Mouse (Mus musculus): Measurements from ENCODE around the gene Auts2. TPM values are rescaled to one million over a fixed set of nuclear protein-coding genes. Genes with fewer than 3 reads are reported as not detected.

The Auts2 gene
- polyA plus RNA-seq, 1 experiment from 2014 or later = 19.0 TPM

GRCm38 (mm10) chr5:131606786-131607185, 936.4 kb downstream of the Auts2 start:
- ATAC-seq = no peak
- H3K4me2 ChIP-seq (replicated peaks) = no peak overlapping the region
- no peak overlapping the region for H3K27ac ChIP-seq
- no peaks in the 10 kb centered on the region for H3K36me3 ChIP-seq
- no peak overlapping the region for H3K9ac ChIP-seq
- WGBS = 93% methylated on average over 5 of the region's 5 CpGs
- H3K4me3 ChIP-seq (replicated peaks) = no peak overlapping the region
- H3K4me1 ChIP-seq (replicated peaks) = no peaks in the 10 kb centered on the region
- H3K27me3 ChIP-seq (replicated peaks) = no peaks in the 10 kb centered on the region
- no peaks in the 10 kb centered on the region for H3K9me3 ChIP-seq

GRCm38 (mm10) chr5:131601934-131602692, 941.0 kb downstream of the Auts2 start:
- no peak overlapping the region for H3K9ac ChIP-seq
- no peak overlapping the region for H3K4me2 ChIP-seq (replicated peaks)
- WGBS = 81% methylated on average over 7 of the region's 7 CpGs
- H3K4me3 ChIP-seq (replicated peaks) = no peak overlapping the region
- no peaks in the 10 kb centered on the region for H3K9me3 ChIP-seq
- no peak for ATAC-seq
- no peak overlapping the region for H3K27ac ChIP-seq
- no peaks in the 10 kb centered on the region for H3K27me3 ChIP-seq (replicated peaks)
- 0 out of 2 replicates have a peak, but pooled peaks cover 6% of the 10 kb centered on the region for H3K4me1 ChIP-seq (replicated peaks)
- no peaks in the 10 kb centered on the region for H3K36me3 ChIP-seq

DNA sequence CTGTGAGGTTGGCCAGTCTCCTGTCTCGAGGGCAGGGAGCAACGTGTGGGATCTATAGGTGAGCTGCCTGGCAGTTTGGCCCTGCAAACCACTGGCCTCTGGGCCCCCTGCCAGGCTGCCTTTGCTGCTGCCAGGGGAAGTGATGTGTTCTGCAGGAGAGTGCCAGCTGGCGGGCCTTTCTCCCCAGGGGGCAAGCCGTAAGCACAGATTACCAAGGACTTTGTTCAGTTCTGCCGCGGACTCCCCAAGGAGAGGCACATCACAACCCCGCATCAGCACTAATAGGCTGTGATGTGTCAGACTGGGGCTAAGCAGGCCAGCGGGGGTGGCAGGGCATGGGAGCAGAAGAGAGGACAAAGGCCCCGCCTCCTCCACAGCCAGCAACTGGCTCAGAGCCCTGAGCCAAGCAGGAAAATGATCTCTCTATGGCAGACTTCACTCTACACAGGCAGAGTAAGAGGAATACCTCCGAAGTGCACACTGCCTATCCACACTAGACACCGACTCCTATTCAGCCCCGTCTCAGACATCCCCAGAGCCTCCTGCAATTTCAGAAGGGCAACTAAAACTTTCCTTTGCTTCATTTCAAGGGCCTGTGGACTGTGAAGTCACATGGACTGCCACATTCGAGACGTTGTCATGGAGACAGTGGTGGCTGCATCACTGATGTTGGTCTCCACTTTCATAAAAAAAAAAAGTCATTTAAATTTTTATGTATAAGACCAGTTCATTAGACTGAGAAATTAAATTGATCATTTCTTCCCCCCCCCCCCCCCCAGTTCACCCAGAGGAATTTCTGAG, 942.6 kb downstream of the Auts2 start:
- ATAC-seq = peak; percentile 81
- H3K27ac ChIP-seq = no peak overlapping the region

DNA sequence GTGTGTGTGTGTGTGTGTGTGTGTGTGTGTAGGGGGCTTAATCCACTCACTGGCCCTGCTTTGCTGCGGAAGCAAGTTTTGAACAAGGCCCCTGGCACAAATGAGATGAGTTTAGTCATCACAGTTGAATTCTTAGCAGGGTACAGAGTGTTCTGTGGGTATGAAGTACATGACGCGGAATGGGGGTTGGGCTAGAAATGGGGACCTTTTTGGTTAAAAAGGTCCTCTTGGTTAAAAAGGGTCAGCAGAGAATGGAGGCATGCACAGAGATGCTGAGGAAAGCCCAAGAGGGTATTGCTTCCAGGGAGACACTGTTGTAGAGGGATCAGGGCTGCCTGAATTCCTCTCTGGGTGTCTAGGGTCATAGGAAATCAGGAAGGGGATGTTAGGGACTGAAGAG, 945.6 kb downstream of the Auts2 start:
- H3K4me2 ChIP-seq (replicated peaks) = no peak overlapping the region
- H3K4me1 ChIP-seq (replicated peaks) = 0 out of 2 replicates have a peak, but pooled peaks cover 9% of the 10 kb centered on the region
- ATAC-seq = no peak
- H3K9me3 ChIP-seq = no peaks in the 10 kb centered on the region
- H3K4me3 ChIP-seq (replicated peaks) = no peak overlapping the region
- 85% methylated on average over 3 of the region's 3 CpGs for WGBS
- no peaks in the 10 kb centered on the region for H3K36me3 ChIP-seq
- H3K27ac ChIP-seq = no peak overlapping the region
- H3K9ac ChIP-seq = no peak overlapping the region
- no peaks in the 10 kb centered on the region for H3K27me3 ChIP-seq (replicated peaks)

More for the DNA sequence above, 942.6 kb downstream of the Auts2 start:
- H3K27me3 ChIP-seq (replicated peaks) = no peaks in the 10 kb centered on the region
- no peak overlapping the region for H3K9ac ChIP-seq
- WGBS = 44% methylated on average over 14 of the region's 14 CpGs
- H3K4me3 ChIP-seq (replicated peaks) = no peak overlapping the region
- H3K36me3 ChIP-seq = no peaks in the 10 kb centered on the region
- H3K4me2 ChIP-seq (replicated peaks) = no peak overlapping the region; the same call in 1 of the 2 replicates
- H3K9me3 ChIP-seq = no peaks in the 10 kb centered on the region
- 0 out of 2 replicates have a peak, but pooled peaks cover 9% of the 10 kb centered on the region for H3K4me1 ChIP-seq (replicated peaks)

GRCm38 (mm10) chr5:131596591-131596990, 946.6 kb downstream of the Auts2 start:
- Histone ChIP-seq H3K4me2 (replicated peaks) (no peak overlapping the region), H3K9ac (no peak overlapping the region), H3K9me3 (no peaks in the 10 kb centered on the region), H3K36me3 (no peaks in the 10 kb centered on the region), H3K4me3 (replicated peaks) (no peak overlapping the region), H3K4me1 (replicated peaks) (0 out of 2 replicates have a peak, but pooled peaks cover 9% of the 10 kb centered on the region), H3K27ac (no peak overlapping the region), H3K27me3 (replicated peaks) (no peaks in the 10 kb centered on the region)
- ATAC-seq = no peak
- 31% methylated on average over 10 of the region's 10 CpGs for WGBS

DNA sequence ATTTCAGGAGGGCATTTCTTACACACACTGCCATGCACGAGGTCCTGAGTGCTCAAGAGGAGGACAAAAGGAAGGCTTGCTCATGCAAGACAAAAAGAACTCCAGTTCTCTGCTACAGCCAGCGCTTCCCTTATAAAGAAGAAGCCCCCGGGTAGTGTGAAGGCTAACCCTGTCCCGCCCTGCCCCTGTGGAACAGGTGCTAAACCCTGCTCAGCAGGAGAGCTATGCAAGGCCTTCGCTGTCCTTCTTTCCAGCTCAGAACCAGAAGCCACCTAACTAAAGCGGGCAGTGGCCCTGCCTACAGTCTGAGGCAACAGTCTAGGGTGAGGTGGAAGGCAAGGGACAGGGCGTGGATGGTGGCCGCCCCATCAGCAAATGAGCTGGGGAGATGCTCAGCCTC, 947.4 kb downstream of the Auts2 start:
- Histone ChIP-seq H3K4me2 (replicated peaks) (no peak overlapping the region), H3K4me1 (replicated peaks) (0 out of 2 replicates have a peak, but pooled peaks cover 9% of the 10 kb centered on the region), H3K27ac (no peak overlapping the region), H3K9me3 (no peaks in the 10 kb centered on the region), H3K27me3 (replicated peaks) (no peaks in the 10 kb centered on the region), H3K36me3 (no peaks in the 10 kb centered on the region), H3K9ac (no peak overlapping the region), H3K4me3 (replicated peaks) (no peak overlapping the region)
- no peak for ATAC-seq
- WGBS = 56% methylated on average over 8 of the region's 8 CpGs

GRCm38 (mm10) chr5:131594597-131594996, 948.5 kb downstream of the Auts2 start:
- Histone ChIP-seq H3K4me2 (replicated peaks) (no peak overlapping the region), H3K27ac (no peak overlapping the region), H3K4me1 (replicated peaks) (0 out of 2 replicates have a peak, but pooled peaks cover 3% of the 10 kb centered on the region), H3K9me3 (no peaks in the 10 kb centered on the region), H3K27me3 (replicated peaks) (no peaks in the 10 kb centered on the region), H3K36me3 (no peaks in the 10 kb centered on the region), H3K4me3 (replicated peaks) (no peak overlapping the region), H3K9ac (no peak overlapping the region)
- WGBS = 77% methylated on average over 3 of the region's 3 CpGs
- peak; percentile 50; the same call in 1 of the 2 replicates for ATAC-seq

- 78% methylated on average over 10 of the region's 10 CpGs for WGBS
- Histone ChIP-seq H3K4me1 (replicated peaks) (0 out of 2 replicates have a peak, but pooled peaks cover 3% of the 10 kb centered on the region), H3K27ac (no peak overlapping the region), H3K4me3 (replicated peaks) (no peak overlapping the region), H3K4me2 (replicated peaks) (no peak overlapping the region), H3K27me3 (replicated peaks) (no peaks in the 10 kb centered on the region), H3K36me3 (no peaks in the 10 kb centered on the region), H3K9me3 (no peaks in the 10 kb centered on the region), H3K9ac (no peak overlapping the region)
- ATAC-seq = peak; percentile 54
Observed at GRCm38 (mm10) chr5:131593261-131593660, 949.9 kb downstream of the Auts2 start.

GRCm38 (mm10) chr5:131589948-131590467, 953.1 kb downstream of the Auts2 start:
- ATAC-seq = no peak

GRCm38 (mm10) chr5:131586332-131586700, 956.8 kb downstream of the Auts2 start:
- peaks cover 26% of the 10 kb centered on the region for H3K4me1 ChIP-seq (replicated peaks)
- H3K36me3 ChIP-seq = no peaks in the 10 kb centered on the region
- 71% methylated on average over 5 of the region's 5 CpGs for WGBS
- no peak overlapping the region for H3K4me3 ChIP-seq (replicated peaks)
- ATAC-seq = no peak
- no peak overlapping the region for H3K27ac ChIP-seq
- H3K9ac ChIP-seq = no peak overlapping the region
- H3K4me2 ChIP-seq (replicated peaks) = no peak overlapping the region
- no peaks in the 10 kb centered on the region for H3K27me3 ChIP-seq (replicated peaks)
- H3K9me3 ChIP-seq = no peaks in the 10 kb centered on the region

More at GRCm38 (mm10) chr5:131589948-131590467, 953.1 kb downstream of the Auts2 start:
- H3K27ac ChIP-seq = no peak overlapping the region
- H3K9me3 ChIP-seq = no peaks in the 10 kb centered on the region
- WGBS = 66% methylated on average over 6 of the region's 6 CpGs
- H3K4me1 ChIP-seq (replicated peaks) = peaks cover 12% of the 10 kb centered on the region
- H3K4me3 ChIP-seq (replicated peaks) = no peak overlapping the region
- no peaks in the 10 kb centered on the region for H3K36me3 ChIP-seq
- no peak overlapping the region for H3K9ac ChIP-seq
- H3K4me2 ChIP-seq (replicated peaks) = no peak overlapping the region
- no peaks in the 10 kb centered on the region for H3K27me3 ChIP-seq (replicated peaks)

- Histone ChIP-seq H3K4me1 (replicated peaks) (peaks cover 26% of the 10 kb centered on the region), H3K9ac (0 out of 2 replicates have a peak overlapping the region, but pooled peaks have one; percentile 26), H3K27me3 (replicated peaks) (no peaks in the 10 kb centered on the region), H3K4me2 (replicated peaks) (peak overlapping the region; percentile 47), H3K4me3 (replicated peaks) (no peak overlapping the region), H3K36me3 (no peaks in the 10 kb centered on the region), H3K9me3 (no peaks in the 10 kb centered on the region), H3K27ac (0 out of 2 replicates have a peak overlapping the region, but pooled peaks have one; percentile 27)
- WGBS = 27% methylated on average over 26 of the region's 26 CpGs
- ATAC-seq = peak; percentile 52
Observed at GRCm38 (mm10) chr5:131585684-131586331, 957.3 kb downstream of the Auts2 start.
